Mouse (Mus musculus) adipocyte (in vitro differentiated cells): ENCODE measurements at regions not wholly inside any gene's neighbourhood (a gene's known extent, or its start where the extent isn't known, plus 50 kb on each side); places are given as distances from the start of the nearest gene placed in this dataset.

ENCODE experiments used
- DNase-seq: peaks from one replicate; pipeline ENCODE4 v3.0.0-alpha.2; 2016; ENCODE audit warnings: low spot score

DNA sequence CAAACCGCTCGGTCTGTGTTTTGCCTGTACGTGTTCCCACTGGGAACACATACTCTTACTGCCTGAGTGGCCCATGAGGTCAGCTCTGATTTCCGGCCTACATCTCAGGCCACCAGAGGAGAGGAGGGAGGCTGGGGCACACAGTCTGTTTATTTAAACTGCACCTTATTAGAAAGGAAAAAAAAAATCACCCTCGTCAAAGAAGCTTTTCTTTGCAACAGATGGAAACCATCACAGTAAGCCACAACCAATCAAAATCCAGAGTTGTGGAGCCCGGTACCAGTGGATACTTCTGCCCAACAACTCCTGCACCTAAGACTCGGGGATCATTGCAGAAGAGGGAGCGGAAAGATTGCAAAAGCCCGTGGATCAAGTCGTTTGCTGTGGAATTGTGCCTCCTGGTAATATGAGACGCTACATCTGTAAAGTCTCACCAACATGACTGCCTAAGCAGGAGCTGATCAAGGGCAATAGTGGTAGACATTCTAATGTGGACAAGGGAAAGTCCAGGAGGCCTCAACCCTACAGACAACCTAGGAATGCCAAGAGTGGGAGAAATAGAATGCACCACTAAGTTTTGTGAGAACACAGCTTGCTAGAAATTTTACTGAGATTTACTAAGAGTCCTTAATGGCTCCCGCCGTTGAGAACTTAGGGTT lies 60.5 kb downstream of the Uqcrfs1 start:
- no peak for DNase-seq

DNA sequence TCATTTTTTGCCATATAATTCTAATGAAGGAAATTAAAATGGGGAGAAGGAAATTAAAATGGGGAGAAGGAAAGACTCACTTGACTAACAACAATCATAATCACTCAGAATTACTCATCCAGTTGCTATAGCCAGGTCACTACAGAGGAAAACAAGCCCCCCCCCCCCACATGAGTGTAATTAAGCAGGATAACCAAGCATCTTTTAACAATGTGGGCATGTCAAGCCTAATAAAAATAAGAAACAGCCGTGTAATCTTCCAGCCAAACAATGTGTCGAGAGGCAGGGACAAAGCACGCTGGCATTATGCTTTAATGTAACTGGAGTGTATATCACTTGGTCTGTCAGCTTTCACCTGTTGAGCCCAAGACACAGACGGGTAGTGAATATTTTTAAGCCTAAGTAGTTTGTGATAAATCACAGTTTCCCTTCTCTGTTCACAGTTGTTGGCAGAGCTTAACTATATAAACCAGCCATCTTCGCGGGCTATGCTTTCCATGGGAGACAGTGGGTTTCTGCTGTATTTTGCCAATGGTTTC lies 66.0 kb downstream of the Uqcrfs1 start:
- DNase-seq, result no peak

DNA sequence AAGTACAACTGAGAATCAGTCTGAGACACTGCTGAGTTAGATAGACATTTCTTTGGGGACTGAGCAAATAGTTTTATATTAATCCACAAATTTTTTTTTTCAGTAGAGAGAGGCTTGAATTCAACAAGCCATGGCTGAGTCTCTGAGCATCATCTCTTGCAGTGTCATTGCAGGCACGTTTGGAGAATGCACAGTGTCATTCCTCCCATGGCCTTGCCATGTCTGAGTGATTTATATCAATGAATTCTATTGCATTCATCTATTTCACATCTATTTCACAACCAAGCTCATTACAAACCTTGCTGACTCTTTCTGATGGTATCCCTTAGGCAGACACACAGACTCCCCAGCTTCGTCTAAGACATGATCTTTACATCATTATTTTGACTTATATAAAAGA lies 66.6 kb downstream of the Uqcrfs1 start:
- no peak for DNase-seq

DNA sequence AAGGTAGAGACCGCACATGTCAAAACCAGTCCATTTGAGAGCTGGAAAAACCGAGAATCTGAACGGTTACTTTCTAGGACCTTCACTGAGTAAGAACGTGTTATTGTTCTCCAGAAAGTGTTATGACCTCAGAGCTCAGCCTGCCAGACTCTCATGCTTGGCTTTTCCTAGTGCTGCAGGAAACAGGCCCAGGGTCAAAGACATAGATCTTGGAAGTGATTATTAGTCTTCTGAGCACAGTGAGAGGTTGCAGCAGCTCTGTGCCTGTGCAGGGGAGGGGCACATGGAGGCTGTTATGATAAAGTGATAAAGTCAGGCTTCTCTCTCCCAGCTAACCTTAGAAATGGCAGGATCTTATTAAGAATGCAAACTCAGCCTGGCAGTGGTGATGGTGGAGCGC lies 73.9 kb downstream of the Uqcrfs1 start:
- DNase-seq, result peak; percentile 19

DNA sequence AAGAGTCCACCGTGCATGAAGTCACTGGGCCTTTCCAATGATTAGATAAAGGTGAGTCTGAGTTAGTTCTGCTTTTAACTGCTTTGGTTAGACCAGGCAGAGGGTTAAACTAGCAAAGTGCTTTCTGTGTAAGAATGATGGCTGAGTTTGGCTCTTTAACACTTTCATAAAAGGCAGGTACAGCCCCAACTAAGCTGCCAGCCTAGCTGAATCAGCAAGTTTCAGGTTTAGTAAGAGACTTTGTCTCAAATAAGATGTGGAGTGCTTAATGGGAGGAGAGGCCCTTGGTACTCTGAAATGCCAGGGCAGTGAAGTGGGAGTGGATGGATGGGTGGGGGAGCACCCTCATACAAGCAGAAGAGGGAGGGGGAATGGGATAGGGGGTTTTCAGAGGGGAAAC lies 78.1 kb downstream of the Uqcrfs1 start:
- DNase-seq, result no peak

DNA sequence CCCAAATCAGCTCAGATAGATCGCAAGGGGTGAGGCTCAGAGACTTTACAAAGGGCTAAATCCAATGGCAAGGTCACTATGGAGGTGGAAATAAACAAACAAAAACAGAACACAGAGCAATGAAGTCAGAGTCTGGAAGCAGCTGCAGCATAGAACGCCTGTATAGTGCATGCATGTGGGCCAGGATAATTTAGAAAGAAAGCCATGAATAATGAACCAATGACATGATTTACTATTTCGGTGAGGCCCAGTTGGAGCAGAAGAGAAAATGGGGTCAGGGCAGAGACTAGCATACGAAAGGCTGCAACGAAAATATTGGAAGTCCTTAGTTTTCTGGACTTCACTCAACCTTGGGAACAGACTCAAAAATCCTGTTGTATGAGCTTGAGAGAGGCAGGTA lies 79.7 kb downstream of the Uqcrfs1 start:
- DNase-seq, result no peak

DNA sequence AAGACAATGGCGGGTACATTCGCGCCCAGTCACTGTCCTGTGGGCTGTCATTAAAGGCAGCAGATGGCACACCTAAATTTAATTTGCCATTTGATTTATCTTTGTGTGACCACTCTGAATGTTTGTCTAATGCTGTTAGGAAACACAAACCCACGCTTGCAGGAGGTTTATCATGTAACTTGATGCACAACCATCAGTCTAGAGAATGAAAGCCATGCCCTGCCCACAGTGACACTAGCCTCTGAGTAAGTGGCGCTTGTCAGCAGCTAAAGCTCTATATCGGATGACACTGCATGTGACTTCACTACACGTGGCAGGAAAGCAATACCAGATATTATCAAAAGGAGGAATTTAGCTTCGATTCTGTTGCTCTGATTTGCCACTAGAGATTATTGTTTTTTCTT lies 89.9 kb downstream of the Uqcrfs1 start:
- DNase-seq, result no peak

DNA sequence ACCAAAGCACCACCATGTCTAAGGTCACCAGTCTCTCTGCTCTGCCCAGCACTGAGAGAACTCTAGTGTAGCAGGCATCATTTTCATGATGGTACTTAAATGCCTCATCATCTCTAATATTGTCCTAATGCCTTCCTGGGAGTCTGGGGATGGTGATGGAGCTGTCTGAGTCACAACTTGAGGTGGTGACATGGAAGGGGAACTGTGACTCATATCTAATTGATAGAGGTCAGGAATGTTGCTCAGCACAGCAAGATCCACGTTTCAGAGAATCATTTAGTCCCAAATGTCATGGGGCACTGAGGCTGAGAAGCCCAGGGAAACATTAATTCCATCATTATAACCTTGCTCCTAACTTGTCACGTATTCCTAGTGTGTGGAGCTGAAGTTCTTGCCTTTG lies 93.0 kb downstream of the Uqcrfs1 start:
- DNase-seq, result no peak

DNA sequence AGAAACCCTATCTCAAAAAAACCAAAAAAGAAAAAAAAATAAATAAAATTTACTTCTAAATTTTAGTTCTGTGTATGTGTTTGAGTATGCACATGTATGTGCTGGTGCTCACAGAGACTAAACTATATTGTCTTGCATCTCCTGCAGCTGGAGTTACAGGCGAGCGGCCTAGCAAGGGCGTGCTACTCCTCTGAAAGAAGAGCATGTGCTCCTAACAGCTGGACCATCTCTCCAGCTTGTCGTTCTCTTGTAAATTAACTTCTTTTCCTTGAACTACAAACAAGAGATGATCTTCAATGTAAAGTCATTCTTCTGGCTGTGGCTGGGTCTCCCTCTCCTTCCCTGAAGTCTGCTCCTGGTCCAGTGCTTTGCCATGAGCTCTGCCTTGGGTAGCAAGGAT lies 96.3 kb downstream of the Uqcrfs1 start:
- no peak for DNase-seq
